Mouse (Mus musculus): ENCODE data around the gene Tcf7.

GRCm38 (mm10) chr11:52223968-52224682 lies 58.7 kb downstream of the Tcf7 start:
- TF ChIP-seq CTCF (IDR thresholded peaks at IDR 0.05) (no peak), POLR2A (IDR thresholded peaks at IDR 0.05; ENCODE audit: insufficient read depth, low read depth, low read length) (no peak), EP300 (IDR thresholded peaks at IDR 0.05; ENCODE audit: insufficient read depth, low read depth, low read length) (no peak)

Data from heart, adult 2 months (tissue).